Mouse (Mus musculus) hindbrain, embryonic 11.5 days (tissue): ENCODE results near the gene Card9. TPM values are rescaled to one million over a fixed set of nuclear protein-coding genes. Genes with fewer than 3 reads are reported as not detected.
A peak's percentile ranks its signal among the peaks of the same experiment; 100 is the strongest.

Experiments used
- ATAC-seq: fragments of 200-750 bp; cut with Nextera tagmentation; 2 replicates; pipeline ENCODE4 v1.8.0; 2017; ENCODE audit warnings: mild to moderate bottlenecking, moderate TSS enrichment, moderate library complexity; ENCODE audit not compliant: low FRiP score
- DNase-seq: peaks from one replicate; pipeline ENCODE4 v3.0.0-alpha.2; 2015; ENCODE audit warnings: low spot score
- H3K27ac ChIP-seq: fragments of 300-500 bp; sonication (generic); 2 replicates; pipeline ENCODE4 v1.5.1; 2014; ENCODE audit warnings: mild to moderate bottlenecking, low read depth, low read length
- H3K27me3 ChIP-seq: fragments of 300-500 bp; sonication (generic); 2 replicates; pipeline ENCODE4 v1.6.1; 2014; ENCODE audit warnings: mild to moderate bottlenecking, low read length, moderate library complexity, mixed read lengths; ENCODE audit not compliant: control insufficient read depth, insufficient read depth
- H3K36me3 ChIP-seq: fragments of 300-500 bp; sonication (generic); 2 replicates; pipeline ENCODE4 v1.6.1; 2014; ENCODE audit warnings: mild to moderate bottlenecking, low read length, moderate library complexity, mixed read lengths; ENCODE audit not compliant: control insufficient read depth, insufficient read depth
- H3K4me1 ChIP-seq: fragments of 300-500 bp; sonication (generic); replicated peaks from 2 replicates; pipeline ENCODE4 v1.6.1; 2014; ENCODE audit warnings: low read length, mixed read lengths; ENCODE audit not compliant: control insufficient read depth, insufficient read depth
- H3K4me2 ChIP-seq: fragments of 300-500 bp; sonication (generic); replicated peaks from 2 replicates; pipeline ENCODE4 v1.6.1; 2014; ENCODE audit warnings: mild to moderate bottlenecking, low read depth, low read length
- H3K4me3 ChIP-seq: fragments of 300-500 bp; sonication (generic); 2 replicates; pipeline ENCODE4 v1.5.1; 2014; ENCODE audit warnings: low read depth, low read length
- H3K9ac ChIP-seq: fragments of 300-500 bp; sonication (generic); 2 replicates; pipeline ENCODE4 v1.6.1; 2014; ENCODE audit warnings: low read depth, low read length
- H3K9me3 ChIP-seq: fragments of 300-500 bp; sonication (generic); 2 replicates; pipeline ENCODE4 v1.6.1; 2016; ENCODE audit warnings: low read length; ENCODE audit not compliant: control insufficient read depth
- WGBS: fragments of 180-500 bp; shearing (Covaris S2); extraction: QIAGEN DNeasy Blood & Tissue Kit; methylation state at CpG from one replicate; pipeline ENCODE4 v1.1.7; 2014; 5-methylcytosine and 5-hydroxymethylcytosine counted together
- polyA plus RNA-seq: library from polyadenylated mRNA; unstranded; fragments of >200 nt; fragmentation: Nextera tagmentation; extraction: Ambion mirVana; gene quantifications from 2 replicates; pipeline ENCODE4 v1.2.1, GENCODE M21; 2014

Card9 gene
- 0.21 and 0.36 TPM in 2 replicates for polyA plus RNA-seq

DNA sequence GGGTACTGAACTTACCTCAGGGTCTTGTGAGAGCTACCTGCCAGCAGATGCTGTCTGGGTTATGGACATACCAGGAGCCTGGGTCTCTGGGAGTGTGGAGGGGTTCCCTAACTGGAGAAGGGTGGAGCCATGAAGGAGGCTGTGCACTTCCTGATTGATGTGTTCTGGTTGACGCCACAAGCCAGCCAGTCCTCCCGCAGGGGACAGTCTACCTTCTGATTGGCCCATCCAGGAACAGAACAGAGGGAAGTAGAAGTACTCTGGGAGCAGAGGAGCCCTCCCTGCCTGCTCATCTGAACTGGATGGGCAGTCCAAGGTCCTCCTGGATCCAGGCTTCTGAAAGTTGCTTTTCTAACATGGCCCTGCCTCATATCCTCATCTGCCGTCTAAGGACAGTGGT is at the start of gene Card9:
Card9 (minus strand) TSS at position 147 of the 400 bp plus-strand sequence.
- no peak for ATAC-seq
- no peak for DNase-seq
- H3K27ac ChIP-seq: no peak within 1 kb of the TSS
- no peaks in the 10 kb centered on the region for H3K4me1 ChIP-seq
- no peak within 1 kb of the TSS for H3K9ac ChIP-seq
- peaks cover 9% of the 10 kb centered on the region; the same call in 1 of the 2 replicates for H3K36me3 ChIP-seq
- H3K27me3 ChIP-seq: no peaks in the 10 kb centered on the region
- no peak within 1 kb of the TSS for H3K4me2 ChIP-seq
- 43% methylated on average over 3 of the region's 3 CpGs for WGBS
- H3K4me3 ChIP-seq: no peak within 1 kb of the TSS
- H3K9me3 ChIP-seq: no peaks in the 10 kb centered on the region

DNA sequence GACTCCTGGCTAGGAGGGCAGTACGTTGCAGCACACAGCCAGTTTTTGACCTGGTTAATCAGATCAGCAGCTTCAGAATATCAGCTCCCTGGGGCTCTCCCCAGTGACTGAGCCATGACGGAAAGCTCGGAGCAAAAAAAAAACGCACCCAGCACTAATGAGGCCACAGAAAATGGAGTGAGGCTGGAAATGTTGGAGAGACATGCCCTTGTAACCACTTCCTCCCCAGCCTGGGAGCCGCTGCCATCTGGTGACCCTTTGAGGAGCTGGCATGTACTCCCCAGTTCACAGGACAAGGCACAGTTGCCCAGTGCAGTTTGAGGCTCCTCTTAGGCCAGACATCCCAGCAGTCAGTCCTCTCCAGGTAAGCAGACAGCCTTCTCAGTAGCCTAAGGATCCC is 49.4 kb upstream of the Card9 start:
- ATAC-seq: no peak
- H3K36me3 ChIP-seq: peaks cover 4% of the 10 kb centered on the region
- WGBS: 71% methylated on average over 5 of the region's 5 CpGs

DNA sequence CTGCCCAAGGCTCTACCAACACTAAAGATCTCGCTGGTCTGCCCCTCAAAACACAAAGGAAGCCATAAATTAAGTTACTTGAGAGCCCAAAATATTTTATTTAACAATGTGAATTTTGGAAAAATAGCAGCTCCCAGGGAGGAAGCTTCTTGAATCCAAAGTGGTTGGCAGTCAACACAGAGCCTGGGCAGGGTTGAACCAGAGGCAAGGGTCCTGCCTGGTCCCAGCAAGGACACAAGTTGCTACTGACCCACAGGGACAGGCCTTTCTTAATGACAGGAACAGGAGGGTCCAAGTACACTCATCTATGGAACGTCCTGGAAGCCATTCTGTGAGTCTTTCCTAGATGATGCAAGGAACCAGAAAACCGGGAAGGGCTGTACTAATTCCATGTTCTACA is 48.6 kb upstream of the Card9 start:
- DNase-seq: no peak
- no peaks in the 10 kb centered on the region for H3K27me3 ChIP-seq
- H3K4me3 ChIP-seq: no peak overlapping the region; the same call in 1 of the 2 replicates
- H3K4me2 ChIP-seq: no peak overlapping the region; the same call in 1 of the 2 replicates
- H3K36me3 ChIP-seq: peaks cover 4% of the 10 kb centered on the region
- no peaks in the 10 kb centered on the region for H3K9me3 ChIP-seq
- WGBS: 56% methylated on average over 3 of the region's 3 CpGs
- ATAC-seq: peak; percentile 31; the same call in 1 of the 2 replicates
- H3K4me1 ChIP-seq: peaks cover 17% of the 10 kb centered on the region
- H3K27ac ChIP-seq: no peak overlapping the region
- H3K9ac ChIP-seq: no peak overlapping the region; the same call in 1 of the 2 replicates

More for the DNA sequence above, 49.4 kb upstream of the Card9 start:
- no peak overlapping the region for H3K9ac ChIP-seq
- no peak overlapping the region for H3K4me2 ChIP-seq
- H3K9me3 ChIP-seq: no peaks in the 10 kb centered on the region
- H3K27me3 ChIP-seq: no peaks in the 10 kb centered on the region
- DNase-seq: no peak
- no peak overlapping the region for H3K27ac ChIP-seq
- H3K4me1 ChIP-seq: peaks cover 17% of the 10 kb centered on the region
- no peak overlapping the region for H3K4me3 ChIP-seq

DNA sequence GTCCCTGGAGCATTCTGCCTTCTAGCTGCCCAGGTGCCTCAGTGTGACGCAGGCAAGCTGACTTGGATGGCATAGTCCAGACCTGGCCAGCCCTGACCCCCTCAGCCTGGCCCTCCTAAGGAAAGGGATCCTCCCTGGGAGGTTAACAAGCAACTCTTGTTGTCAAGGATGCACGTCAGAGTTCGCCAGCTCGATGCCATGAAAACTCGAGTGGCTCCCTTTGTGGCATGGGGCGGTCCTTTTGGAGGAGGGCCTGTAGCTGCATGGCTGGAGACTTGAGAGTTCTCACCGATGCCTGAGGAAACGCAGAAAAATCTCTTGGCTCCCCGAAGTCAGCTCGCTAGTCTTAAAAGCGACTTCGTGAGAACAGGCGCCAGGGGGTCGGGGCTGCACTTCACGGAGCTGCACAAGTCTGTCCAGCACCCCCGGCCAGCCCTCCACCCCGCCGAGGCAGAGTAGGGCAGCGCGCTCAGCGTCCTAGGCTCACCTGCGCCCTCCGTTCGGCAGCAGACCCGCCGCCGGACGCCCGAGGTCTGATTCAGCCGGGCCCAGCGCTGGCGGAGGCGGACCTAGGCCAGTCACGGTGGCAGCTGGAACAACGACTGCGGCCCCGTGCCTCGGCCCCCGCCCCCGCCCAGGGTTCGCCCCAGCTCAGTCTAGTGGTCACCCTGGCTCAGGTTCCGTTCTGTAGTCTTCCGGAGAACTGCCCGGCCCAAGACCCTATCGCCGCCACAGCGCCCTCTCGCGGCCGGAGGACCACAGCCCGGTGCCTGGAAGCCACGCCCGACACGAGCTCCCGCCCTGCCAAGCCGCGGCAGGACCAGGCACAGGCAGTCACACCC is 48.0 kb upstream of the Card9 start, which contains the start of gene Inpp5e:
Inpp5e (minus strand) TSS at position 689 of the 842 bp plus-strand sequence.
- peak; percentile 99 for DNase-seq
- H3K9ac ChIP-seq: peak within 1 kb of the TSS; percentile 92
- peak within 1 kb of the TSS; percentile 90 for H3K4me3 ChIP-seq
- H3K4me1 ChIP-seq: peaks cover 17% of the 10 kb centered on the region
- H3K4me2 ChIP-seq: peak within 1 kb of the TSS; percentile 92
- peak; percentile 96 for ATAC-seq
- peaks cover 4% of the 10 kb centered on the region for H3K36me3 ChIP-seq
- no peaks in the 10 kb centered on the region for H3K9me3 ChIP-seq
- no peaks in the 10 kb centered on the region for H3K27me3 ChIP-seq
- peak within 1 kb of the TSS; percentile 75 for H3K27ac ChIP-seq
- under 1% methylated on average over 43 of the region's 57 CpGs for WGBS

DNA sequence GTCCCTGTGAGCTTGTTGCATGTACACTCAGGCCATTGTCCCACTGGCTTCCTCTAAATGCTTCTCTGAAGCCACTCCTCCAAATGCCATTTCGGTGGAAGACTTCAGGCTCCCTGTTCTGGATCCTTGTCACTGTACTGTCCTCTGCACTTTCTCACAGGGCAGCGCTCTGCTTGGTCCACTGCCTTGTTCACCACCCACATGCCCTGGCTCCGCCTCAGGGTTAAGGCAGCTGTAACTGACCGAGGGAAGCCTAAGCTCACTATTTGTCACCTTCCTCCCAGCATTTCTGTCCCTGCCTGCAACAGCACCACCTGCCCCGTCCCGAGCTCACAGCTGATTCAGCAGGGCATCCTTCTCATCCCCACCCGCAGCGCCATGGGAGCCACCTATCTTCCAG is 42.6 kb upstream of the Card9 start:
- ATAC-seq: no peak
- peaks cover 17% of the 10 kb centered on the region; the same call in 1 of the 2 replicates for H3K36me3 ChIP-seq
- H3K9me3 ChIP-seq: no peaks in the 10 kb centered on the region
- H3K27me3 ChIP-seq: no peaks in the 10 kb centered on the region
- H3K4me3 ChIP-seq: no peak overlapping the region
- 88% methylated on average over 8 of the region's 8 CpGs for WGBS
- H3K4me1 ChIP-seq: peaks cover 15% of the 10 kb centered on the region
- H3K27ac ChIP-seq: no peak overlapping the region
- H3K4me2 ChIP-seq: no peak overlapping the region
- no peak for DNase-seq
- H3K9ac ChIP-seq: no peak overlapping the region

DNA sequence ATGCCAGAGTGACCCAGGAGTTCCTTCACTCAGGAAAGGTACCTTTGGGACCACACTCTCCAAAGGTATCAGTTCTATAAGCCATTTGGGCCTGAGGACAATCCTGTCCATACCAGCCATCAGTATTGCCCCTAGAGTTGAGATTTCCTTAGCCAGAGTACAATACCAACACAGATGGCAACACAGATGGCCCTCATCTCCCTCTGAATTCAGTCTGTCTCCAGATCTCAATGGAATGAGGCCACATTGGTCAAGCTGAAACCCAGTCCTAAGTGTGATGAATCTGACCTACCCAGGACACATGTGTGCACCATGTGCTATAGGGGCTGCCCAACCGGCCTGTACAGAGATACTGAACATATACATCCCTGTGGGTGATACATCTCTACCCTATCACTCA is 41.5 kb upstream of the Card9 start:
- Histone ChIP-seq H3K27me3 (no peaks in the 10 kb centered on the region), H3K4me2 (no peak overlapping the region), H3K36me3 (peaks cover 24% of the 10 kb centered on the region; the same call in 1 of the 2 replicates), H3K4me3 (no peak overlapping the region), H3K27ac (no peak overlapping the region), H3K9ac (no peak overlapping the region), H3K4me1 (peaks cover 5% of the 10 kb centered on the region; the same call in 1 of the 2 replicates), H3K9me3 (no peaks in the 10 kb centered on the region)
- DNase-seq (no peak), ATAC-seq (no peak)
- WGBS: 88% methylated on average over 1 of the region's 1 CpGs

DNA sequence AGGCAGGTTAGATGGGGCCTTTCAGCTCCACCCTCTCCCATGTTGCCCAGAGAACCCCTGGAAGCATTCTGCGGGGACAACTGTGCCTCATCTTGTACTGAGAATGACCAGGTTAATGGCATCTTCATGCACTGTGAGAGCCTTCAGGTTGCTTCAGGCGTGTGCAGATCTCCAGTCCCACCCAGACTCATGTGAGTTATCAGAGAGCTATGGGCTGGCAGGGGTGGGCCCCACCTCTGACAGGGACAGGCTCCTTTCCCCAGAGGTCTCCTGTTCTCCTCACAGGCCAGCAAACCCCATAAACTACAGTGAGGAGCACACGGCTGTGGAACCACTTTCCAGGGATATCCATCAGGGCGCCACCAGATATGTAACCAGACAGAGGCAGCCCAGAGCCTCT is 40.3 kb upstream of the Card9 start:
- Histone ChIP-seq H3K9ac (no peak overlapping the region), H3K27ac (no peak overlapping the region), H3K4me2 (no peak overlapping the region), H3K4me3 (no peak overlapping the region), H3K36me3 (peaks cover 28% of the 10 kb centered on the region), H3K4me1 (0 out of 2 replicates have a peak, but pooled peaks cover 2% of the 10 kb centered on the region), H3K9me3 (no peaks in the 10 kb centered on the region), H3K27me3 (no peaks in the 10 kb centered on the region)
- WGBS: 86% methylated on average over 4 of the region's 4 CpGs
- no peak for ATAC-seq
- DNase-seq: no peak

DNA sequence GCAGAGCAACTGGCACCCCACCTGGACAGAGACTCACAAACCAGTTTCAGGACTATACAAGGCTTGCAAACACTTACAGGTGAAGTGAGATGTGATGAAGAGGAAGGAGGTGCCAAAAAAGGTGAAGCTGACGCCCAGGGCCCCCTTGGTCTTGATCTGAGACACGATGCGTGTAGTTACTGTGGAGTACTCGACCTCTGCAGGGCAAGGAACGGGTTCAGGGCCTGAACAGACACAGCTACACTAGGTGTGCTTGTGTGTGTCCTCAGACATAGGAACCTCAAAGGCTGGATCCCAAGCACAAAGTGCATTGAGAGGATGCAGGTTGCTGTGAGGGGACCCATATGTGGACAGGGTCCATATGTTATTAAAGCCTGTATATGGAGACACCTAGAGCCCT is 39.6 kb upstream of the Card9 start:
- DNase-seq (no peak), ATAC-seq (no peak)
- WGBS: 88% methylated on average over 5 of the region's 5 CpGs
- H3K36me3 ChIP-seq: peaks cover 35% of the 10 kb centered on the region
- no peaks in the 10 kb centered on the region for H3K9me3 ChIP-seq
- no peak overlapping the region for H3K4me3 ChIP-seq
- H3K27ac ChIP-seq: no peak overlapping the region
- no peak overlapping the region for H3K4me2 ChIP-seq
- no peaks in the 10 kb centered on the region for H3K27me3 ChIP-seq
- H3K9ac ChIP-seq: no peak overlapping the region
- H3K4me1 ChIP-seq: no peaks in the 10 kb centered on the region

DNA sequence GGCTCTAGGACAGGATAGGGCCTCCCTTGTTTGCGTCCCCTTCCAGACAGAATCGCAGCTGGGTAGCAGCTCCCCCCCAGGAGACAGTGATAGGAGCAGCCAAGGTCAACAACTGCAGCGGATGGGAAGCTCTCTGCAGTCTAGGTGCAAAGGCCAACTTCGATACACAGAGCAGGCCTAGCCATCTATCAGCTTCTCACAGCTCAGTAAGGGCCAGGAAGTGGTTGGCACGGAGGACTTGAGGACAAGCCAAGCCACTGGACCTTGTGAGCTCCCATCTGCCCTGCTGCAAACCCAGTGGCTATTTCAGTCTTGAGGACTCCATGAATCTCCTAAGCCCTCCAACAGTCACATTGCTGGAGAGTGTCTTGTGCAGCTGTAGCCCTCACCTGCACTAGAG is 38.9 kb upstream of the Card9 start:
- Histone ChIP-seq H3K27me3 (no peaks in the 10 kb centered on the region), H3K27ac (no peak overlapping the region), H3K36me3 (peaks cover 40% of the 10 kb centered on the region), H3K9me3 (no peaks in the 10 kb centered on the region), H3K4me2 (no peak overlapping the region), H3K4me1 (no peaks in the 10 kb centered on the region), H3K9ac (no peak overlapping the region), H3K4me3 (no peak overlapping the region)
- no peak for ATAC-seq
- DNase-seq: no peak
- 86% methylated on average over 5 of the region's 5 CpGs for WGBS
